Mouse (Mus musculus): ENCODE measurements at regions not wholly inside any gene's neighbourhood (a gene's known extent, or its start where the extent isn't known, plus 50 kb on each side); places are given as distances from the start of the nearest gene placed in this dataset.
A peak's percentile ranks its signal among the peaks of the same experiment; 100 is the strongest.

DNA sequence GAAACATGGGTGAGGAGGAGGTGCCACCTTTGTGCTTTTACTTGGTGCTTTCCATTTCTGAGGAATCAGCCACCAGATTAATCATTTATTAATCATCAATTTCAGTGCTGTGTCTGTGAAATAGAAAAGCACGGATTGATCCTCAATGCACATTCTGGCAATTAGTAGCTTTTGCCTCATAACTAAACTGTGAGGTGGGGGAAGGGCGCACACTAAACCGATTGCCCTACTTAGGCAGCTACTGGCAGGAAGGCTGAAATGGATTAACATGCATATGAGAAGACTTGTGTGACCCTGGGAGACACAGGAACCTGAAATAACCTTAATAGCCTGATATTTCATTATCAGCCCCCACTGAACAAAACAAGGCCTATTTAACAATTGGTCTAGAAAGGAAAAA is 581.5 kb upstream of the Tbl1xr1 start:
- no peak overlapping the region for H3K4me3 ChIP-seq (ENCODE audit: insufficient read depth, low read length)
- TF ChIP-seq POLR2A (IDR thresholded peaks at IDR 0.05; ENCODE audit: low read depth, low read length) (no peak), CTCF (IDR thresholded peaks at IDR 0.05; ENCODE audit: borderline replicate concordance, insufficient read depth, low read length) (no peak)
- no peak overlapping the region for H3K27ac ChIP-seq (ENCODE audit: insufficient read depth, low read length)
- no peaks in the 10 kb centered on the region for H3K4me1 ChIP-seq (ENCODE audit: control insufficient read depth, insufficient read depth, low read length)

DNA sequence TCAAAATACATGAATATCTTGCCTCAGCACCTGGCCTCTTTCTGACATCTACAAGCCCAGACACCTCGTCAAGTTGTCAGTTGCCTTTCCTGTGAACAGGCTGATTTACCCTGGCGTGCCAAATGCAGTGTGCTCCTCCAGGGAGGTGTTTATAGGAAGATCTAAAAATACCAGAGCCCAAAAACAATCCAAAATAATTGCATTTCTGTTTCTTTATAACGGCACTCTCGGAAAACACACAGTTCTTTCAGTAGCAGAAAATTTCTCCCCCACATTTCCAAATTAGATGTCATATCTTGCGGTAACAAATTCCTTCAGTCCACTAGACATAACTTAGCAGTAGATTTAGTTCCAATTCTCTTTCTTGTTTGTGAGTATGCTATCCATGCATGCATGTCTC is 580.8 kb upstream of the Tbl1xr1 start:
- Histone ChIP-seq H3K27ac (ENCODE audit: insufficient read depth, low read length) (no peak overlapping the region), H3K4me3 (ENCODE audit: insufficient read depth, low read length) (no peak overlapping the region), H3K4me1 (ENCODE audit: control insufficient read depth, insufficient read depth, low read length) (no peaks in the 10 kb centered on the region)
- TF ChIP-seq CTCF (IDR thresholded peaks at IDR 0.05; ENCODE audit: borderline replicate concordance, insufficient read depth, low read length) (no peak), POLR2A (IDR thresholded peaks at IDR 0.05; ENCODE audit: low read depth, low read length) (no peak)

DNA sequence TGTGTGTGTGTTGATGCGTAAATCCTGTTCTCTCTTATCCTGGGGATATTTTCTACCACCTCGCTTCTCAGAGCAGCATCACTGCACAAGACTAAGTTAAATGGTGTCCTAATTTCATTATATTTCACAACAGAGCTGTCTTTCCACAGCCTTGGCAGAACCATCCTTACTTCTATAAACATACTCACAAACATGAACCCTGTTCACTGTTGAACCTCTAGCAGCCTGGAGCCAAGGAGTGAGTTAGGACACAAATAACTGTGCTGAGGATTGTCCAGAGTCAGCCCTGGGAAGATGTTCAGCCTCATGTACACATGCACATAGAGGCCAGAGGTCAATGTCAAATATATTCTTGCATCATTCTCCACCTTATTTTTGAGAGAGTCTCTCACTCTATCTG is 580.3 kb upstream of the Tbl1xr1 start:
- no peak overlapping the region for H3K4me3 ChIP-seq (ENCODE audit: insufficient read depth, low read length)
- TF ChIP-seq POLR2A (IDR thresholded peaks at IDR 0.05; ENCODE audit: low read depth, low read length) (no peak), CTCF (IDR thresholded peaks at IDR 0.05; ENCODE audit: borderline replicate concordance, insufficient read depth, low read length) (no peak)
- no peaks in the 10 kb centered on the region for H3K4me1 ChIP-seq (ENCODE audit: control insufficient read depth, insufficient read depth, low read length)
- H3K27ac ChIP-seq (ENCODE audit: insufficient read depth, low read length): no peak overlapping the region

DNA sequence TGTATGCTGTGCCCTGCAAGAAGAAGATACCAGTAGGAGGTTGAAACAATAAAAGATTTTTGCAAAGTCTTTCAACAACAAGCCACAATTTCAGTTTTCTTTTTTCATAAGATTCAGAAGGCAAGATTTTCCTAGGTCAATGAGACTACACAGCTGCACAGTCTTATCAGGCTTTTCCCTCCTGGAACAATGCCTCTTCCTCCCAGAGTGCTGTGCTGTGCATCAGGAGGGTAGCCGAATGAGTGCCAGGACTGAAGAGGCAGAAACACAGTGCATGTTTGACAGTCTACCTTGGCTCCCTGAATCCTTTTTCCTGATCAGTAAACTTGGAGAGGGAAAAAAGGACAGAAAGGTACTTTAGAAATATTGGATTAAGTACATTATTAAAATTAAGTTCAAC is 579.4 kb upstream of the Tbl1xr1 start:
- no peak overlapping the region for H3K27ac ChIP-seq (ENCODE audit: insufficient read depth, low read length)
- TF ChIP-seq CTCF (IDR thresholded peaks at IDR 0.05; ENCODE audit: borderline replicate concordance, insufficient read depth, low read length): no peak
- TF ChIP-seq POLR2A (IDR thresholded peaks at IDR 0.05; ENCODE audit: low read depth, low read length): no peak
- no peaks in the 10 kb centered on the region for H3K4me1 ChIP-seq (ENCODE audit: control insufficient read depth, insufficient read depth, low read length)
- no peak overlapping the region for H3K4me3 ChIP-seq (ENCODE audit: insufficient read depth, low read length)

DNA sequence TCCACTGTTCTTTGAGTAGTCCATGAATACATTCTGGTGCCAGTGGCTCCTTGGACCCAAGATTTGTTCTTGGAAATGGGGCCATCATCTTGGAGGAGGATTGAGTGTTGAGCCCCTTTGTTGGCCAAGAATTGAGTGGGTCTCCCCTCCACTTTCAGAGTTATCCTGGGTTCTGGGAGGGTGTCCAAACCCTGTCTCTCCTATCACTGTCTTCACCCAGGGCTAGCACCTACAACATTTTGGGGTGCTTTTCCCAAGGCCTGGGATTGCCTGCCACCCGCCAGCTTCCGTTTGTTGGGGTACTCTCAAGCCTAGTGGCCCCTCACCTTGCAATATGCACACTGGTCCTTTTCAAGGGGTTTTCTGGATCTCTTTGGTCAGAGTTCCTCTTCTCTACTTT is 568.8 kb upstream of the Tbl1xr1 start:
- Histone ChIP-seq H3K27ac (ENCODE audit: insufficient read depth, low read length) (no peak overlapping the region), H3K4me1 (ENCODE audit: control insufficient read depth, insufficient read depth, low read length) (no peaks in the 10 kb centered on the region), H3K4me3 (ENCODE audit: insufficient read depth, low read length) (no peak overlapping the region)
- no peak for TF ChIP-seq CTCF (IDR thresholded peaks at IDR 0.05; ENCODE audit: borderline replicate concordance, insufficient read depth, low read length)

DNA sequence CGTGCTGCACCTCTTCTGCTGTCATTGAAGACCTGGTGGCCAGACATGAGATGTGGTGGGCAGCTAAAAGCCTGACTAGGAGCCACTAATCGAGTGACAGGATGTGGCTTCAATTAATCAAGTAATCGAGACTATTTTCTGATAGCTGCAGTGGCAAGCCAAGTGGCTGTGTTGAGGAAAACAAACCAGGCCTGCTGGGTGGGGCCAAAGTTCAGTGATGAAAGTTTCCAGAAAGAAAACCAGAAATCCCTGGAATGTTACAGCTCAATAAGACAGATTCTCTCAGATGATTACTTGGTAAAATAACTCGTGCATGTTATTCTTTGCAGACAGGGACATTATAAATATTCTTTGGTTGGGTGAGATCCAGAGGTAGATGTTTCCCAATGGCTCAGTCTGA is 564.4 kb upstream of the Tbl1xr1 start:
- peak overlapping the region; percentile 25; the same call in 1 of the 2 replicates for H3K27ac ChIP-seq (ENCODE audit: insufficient read depth, low read length)
- H3K4me3 ChIP-seq (ENCODE audit: insufficient read depth, low read length): no peak overlapping the region
- H3K4me1 ChIP-seq (ENCODE audit: control insufficient read depth, insufficient read depth, low read length): no peaks in the 10 kb centered on the region
- TF ChIP-seq POLR2A (IDR thresholded peaks at IDR 0.05; ENCODE audit: low read depth, low read length) (no peak), CTCF (IDR thresholded peaks at IDR 0.05; ENCODE audit: borderline replicate concordance, insufficient read depth, low read length) (no peak)

DNA sequence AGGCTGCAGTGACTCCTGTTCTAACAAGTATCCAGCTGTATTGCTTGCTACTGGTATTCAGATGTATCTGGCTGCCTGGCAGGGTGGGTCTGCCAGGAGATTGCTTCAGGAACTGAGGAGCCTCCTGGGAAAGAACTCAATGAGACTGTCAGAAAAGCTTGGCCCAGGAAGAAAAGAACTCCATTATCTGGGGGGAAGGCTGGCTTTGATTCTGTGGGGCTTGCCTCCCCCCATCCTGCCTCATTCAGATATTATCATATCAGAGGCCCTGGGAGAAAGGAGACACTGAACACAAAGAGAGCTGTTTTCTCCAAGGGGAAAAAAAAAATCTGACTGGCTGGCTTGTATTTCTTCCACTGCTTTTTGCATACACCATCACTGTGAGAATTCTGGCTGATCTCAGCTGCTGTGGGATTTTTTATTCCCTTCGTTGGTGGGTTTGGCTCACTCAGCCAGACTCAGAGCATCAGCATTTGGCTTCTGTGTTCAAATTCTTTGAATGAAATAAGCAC is 552.0 kb upstream of the Tbl1xr1 start:
- TF ChIP-seq POLR2A (IDR thresholded peaks at IDR 0.05; ENCODE audit: low read depth, low read length) (no peak), CTCF (IDR thresholded peaks at IDR 0.05; ENCODE audit: borderline replicate concordance, insufficient read depth, low read length) (no peak)
- Histone ChIP-seq H3K4me3 (ENCODE audit: insufficient read depth, low read length) (no peak overlapping the region), H3K4me1 (ENCODE audit: control insufficient read depth, insufficient read depth, low read length) (no peaks in the 10 kb centered on the region), H3K27ac (ENCODE audit: insufficient read depth, low read length) (no peak overlapping the region)

DNA sequence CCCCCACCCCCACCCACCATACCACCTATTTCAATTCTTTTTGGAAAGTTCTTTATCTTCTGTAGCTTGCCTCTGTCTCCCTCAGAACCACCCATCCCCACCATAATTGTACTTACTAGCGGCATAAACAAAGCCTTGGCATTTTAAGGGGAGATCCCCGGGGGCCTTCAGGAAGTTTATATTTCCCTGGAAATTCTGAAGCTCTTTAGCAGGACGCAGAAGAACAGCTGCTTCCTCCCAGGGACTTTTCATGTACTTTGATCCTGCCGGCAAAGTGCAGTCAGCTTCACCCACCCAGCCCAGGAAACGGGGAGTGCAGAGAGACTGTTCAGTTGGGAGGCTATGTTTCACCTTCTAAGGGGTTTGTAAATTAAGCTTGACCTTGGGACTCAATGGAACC is 545.6 kb upstream of the Tbl1xr1 start:
- no peak for TF ChIP-seq POLR2A (IDR thresholded peaks at IDR 0.05; ENCODE audit: low read depth, low read length)
- no peak for TF ChIP-seq CTCF (IDR thresholded peaks at IDR 0.05; ENCODE audit: borderline replicate concordance, insufficient read depth, low read length)
- Histone ChIP-seq H3K27ac (ENCODE audit: insufficient read depth, low read length) (no peak overlapping the region), H3K4me1 (ENCODE audit: control insufficient read depth, insufficient read depth, low read length) (no peaks in the 10 kb centered on the region), H3K4me3 (ENCODE audit: insufficient read depth, low read length) (no peak overlapping the region)

DNA sequence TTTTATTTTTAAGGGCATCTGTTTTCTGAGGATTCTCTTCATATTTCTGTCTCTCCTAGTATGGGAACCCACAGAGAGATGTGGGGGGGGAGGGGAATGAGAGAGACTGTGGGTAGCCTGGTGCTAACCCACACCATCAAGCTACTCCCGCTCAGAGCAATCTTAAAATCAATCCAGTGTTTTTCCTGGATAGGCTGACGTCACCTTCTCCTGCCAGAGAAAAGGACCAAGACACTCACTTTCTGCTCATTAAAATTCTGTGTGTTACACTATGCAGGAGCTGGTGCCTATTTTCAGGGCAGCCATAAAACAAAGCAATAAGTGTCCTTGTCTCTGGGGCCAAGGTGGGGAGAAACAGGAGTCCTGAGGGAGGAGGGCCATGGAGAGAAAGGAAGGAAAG is 537.3 kb upstream of the Tbl1xr1 start:
- no peaks in the 10 kb centered on the region for H3K4me1 ChIP-seq (ENCODE audit: control insufficient read depth, insufficient read depth, low read length)
- TF ChIP-seq POLR2A (IDR thresholded peaks at IDR 0.05; ENCODE audit: low read depth, low read length): no peak
- TF ChIP-seq CTCF (IDR thresholded peaks at IDR 0.05; ENCODE audit: borderline replicate concordance, insufficient read depth, low read length): no peak
- H3K27ac ChIP-seq (ENCODE audit: insufficient read depth, low read length): no peak overlapping the region
- no peak overlapping the region for H3K4me3 ChIP-seq (ENCODE audit: insufficient read depth, low read length)

DNA sequence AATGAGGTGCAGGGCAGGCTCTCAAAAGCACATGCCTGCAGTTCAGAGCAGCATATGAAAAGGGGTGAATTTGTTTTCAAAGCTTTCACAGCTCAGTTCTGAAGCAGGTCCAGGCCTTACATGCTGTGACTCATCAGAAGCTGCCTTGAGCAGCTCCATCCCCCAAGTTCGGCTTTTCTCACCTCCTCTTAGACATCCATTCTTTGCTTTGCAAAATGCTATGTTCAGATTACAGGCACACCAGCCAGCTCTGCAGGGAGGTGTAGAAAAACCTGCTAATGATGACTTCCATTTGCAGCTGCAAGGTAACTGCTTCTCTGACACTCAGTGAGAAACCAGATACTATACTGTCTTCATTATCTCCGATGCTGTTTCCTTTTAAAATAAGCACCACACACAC is 532.0 kb upstream of the Tbl1xr1 start:
- Histone ChIP-seq H3K4me1 (ENCODE audit: control insufficient read depth, insufficient read depth, low read length) (peaks cover 4% of the 10 kb centered on the region; the same call in 1 of the 2 replicates), H3K27ac (ENCODE audit: insufficient read depth, low read length) (peak overlapping the region; percentile 3), H3K4me3 (ENCODE audit: insufficient read depth, low read length) (no peak overlapping the region)
- TF ChIP-seq CTCF (IDR thresholded peaks at IDR 0.05; ENCODE audit: borderline replicate concordance, insufficient read depth, low read length) (no peak), POLR2A (IDR thresholded peaks at IDR 0.05; ENCODE audit: low read depth, low read length) (no peak)

All from embryonic fibroblast, embryonic 13.5 days (primary cell).